Mouse (Mus musculus) liver, adult 2 months (tissue): ENCODE measurements at regions not wholly inside any gene's neighbourhood (a gene's known extent, or its start where the extent isn't known, plus 50 kb on each side); places are given as distances from the start of the nearest gene placed in this dataset.

Experiments used
- CTCF ChIP-seq: fragments of 200-500 bp; IDR thresholded peaks from 2 replicates; pipeline ENCODE4 v1.5.1; 2011; ENCODE audit warnings: low read depth, low read length, control low read depth
- POLR2A ChIP-seq: fragments of 200-500 bp; IDR thresholded peaks from 2 replicates; pipeline ENCODE4 v1.6.1; 2011; ENCODE audit warnings: low read length, control low read depth; ENCODE audit not compliant: insufficient read depth; ENCODE audit errors: extremely low read depth

- TF ChIP-seq POLR2A (no peak), CTCF (no peak)
Observed at GRCm38 (mm10) chr15:67228633-67229032, 727.9 kb upstream of the Lrrc6 start.
